Mouse (Mus musculus): ENCODE measurements around the gene Zfp618. TPM values are rescaled to one million over a fixed set of nuclear protein-coding genes. Genes with fewer than 3 reads are reported as not detected.

Gene Zfp618
- polyA plus RNA-seq, 1 experiment from 2014 or later = 40.4 TPM

GRCm38 (mm10) chr4:63073139-63073538 lies 107.8 kb downstream of the Zfp618 start:
- Histone ChIP-seq H3K4me3 (no peak overlapping the region), H3K4me2 (replicated peaks) (no peak overlapping the region), H3K4me1 (no peaks in the 10 kb centered on the region), H3K9ac (no peak overlapping the region), H3K27ac (no peak overlapping the region), H3K36me3 (peaks cover 13% of the 10 kb centered on the region; the same call in 1 of the 2 replicates), H3K27me3 (no peaks in the 10 kb centered on the region), H3K9me3 (no peaks in the 10 kb centered on the region)
- no peak for ATAC-seq (ENCODE audit: insufficient number of reproducible peaks, insufficient read depth, low FRiP score, low TSS enrichment)
- 78% methylated on average over 2 of the region's 2 CpGs for WGBS

DNA sequence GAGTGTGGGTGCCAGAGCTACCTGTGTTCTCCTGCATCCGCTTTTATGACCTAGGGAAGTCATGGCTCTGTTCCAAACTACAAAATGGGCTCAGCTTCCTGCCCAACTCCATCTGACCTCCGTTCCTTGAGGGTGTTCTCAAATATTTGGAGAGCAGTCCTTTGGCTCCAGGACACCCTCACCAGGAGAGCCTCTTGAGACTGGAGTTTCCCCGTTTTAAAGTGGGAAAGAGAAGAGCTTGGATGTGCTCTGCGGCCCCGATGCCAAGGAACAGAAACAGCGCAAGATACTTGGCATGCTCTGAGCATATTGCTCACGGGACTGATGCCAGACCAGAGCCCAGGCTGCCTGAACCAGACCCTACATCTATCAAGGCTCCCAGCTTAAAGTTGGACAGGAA lies 113.8 kb downstream of the Zfp618 start:
- no peak overlapping the region for H3K9ac ChIP-seq
- H3K27ac ChIP-seq = no peak overlapping the region
- no peak overlapping the region for H3K4me2 ChIP-seq (replicated peaks)
- no peak overlapping the region for H3K4me3 ChIP-seq
- H3K9me3 ChIP-seq = no peaks in the 10 kb centered on the region
- no peaks in the 10 kb centered on the region for H3K4me1 ChIP-seq
- 90% methylated on average over 7 of the region's 7 CpGs for WGBS
- H3K27me3 ChIP-seq = no peaks in the 10 kb centered on the region
- ATAC-seq (ENCODE audit: insufficient number of reproducible peaks, insufficient read depth, low FRiP score, low TSS enrichment) = no peak
- H3K36me3 ChIP-seq = peaks cover 63% of the 10 kb centered on the region

- Histone ChIP-seq H3K27ac (no peak overlapping the region), H3K4me1 (no peaks in the 10 kb centered on the region), H3K4me2 (replicated peaks) (no peak overlapping the region), H3K9ac (no peak overlapping the region), H3K27me3 (no peaks in the 10 kb centered on the region), H3K9me3 (no peaks in the 10 kb centered on the region), H3K36me3 (peaks cover 84% of the 10 kb centered on the region), H3K4me3 (no peak overlapping the region)
- ATAC-seq (ENCODE audit: insufficient number of reproducible peaks, insufficient read depth, low FRiP score, low TSS enrichment) = no peak
- 88% methylated on average over 8 of the region's 8 CpGs for WGBS
Observed at GRCm38 (mm10) chr4:63084473-63084889, 119.1 kb downstream of the Zfp618 start.

DNA sequence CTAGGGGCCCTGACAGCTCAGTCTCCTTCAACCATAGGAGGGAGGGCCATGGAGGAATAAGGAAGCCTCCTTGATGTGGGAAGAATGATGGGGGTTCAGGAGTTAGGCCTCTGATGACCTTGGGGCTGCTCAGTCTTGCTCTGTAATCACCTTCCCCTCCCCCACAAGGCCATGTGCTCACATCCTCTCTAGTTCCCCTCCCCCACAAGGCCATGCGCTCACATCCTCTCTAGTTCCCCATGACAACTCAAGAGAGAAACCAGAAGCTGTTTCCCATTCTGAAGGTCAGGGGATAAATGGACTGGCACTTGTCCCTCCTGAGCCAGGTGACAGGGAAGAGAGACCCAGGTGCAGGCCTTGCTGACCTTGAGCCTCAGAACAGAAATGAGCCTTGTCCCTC lies 124.1 kb downstream of the Zfp618 start:
- Histone ChIP-seq H3K9me3 (no peaks in the 10 kb centered on the region), H3K4me3 (no peak overlapping the region), H3K36me3 (peaks cover 71% of the 10 kb centered on the region), H3K27me3 (no peaks in the 10 kb centered on the region), H3K4me2 (replicated peaks) (no peak overlapping the region), H3K4me1 (peaks cover 13% of the 10 kb centered on the region), H3K27ac (no peak overlapping the region), H3K9ac (no peak overlapping the region)
- WGBS = 92% methylated on average over 1 of the region's 1 CpGs
- ATAC-seq (ENCODE audit: insufficient number of reproducible peaks, insufficient read depth, low FRiP score, low TSS enrichment) = no peak

- Histone ChIP-seq H3K27ac (no peak overlapping the region), H3K9me3 (no peaks in the 10 kb centered on the region), H3K4me3 (no peak overlapping the region), H3K4me1 (peaks cover 13% of the 10 kb centered on the region), H3K36me3 (peaks cover 83% of the 10 kb centered on the region), H3K9ac (no peak overlapping the region), H3K4me2 (replicated peaks) (no peak overlapping the region), H3K27me3 (no peaks in the 10 kb centered on the region)
- no peak for ATAC-seq (ENCODE audit: insufficient number of reproducible peaks, insufficient read depth, low FRiP score, low TSS enrichment)
- WGBS = 80% methylated on average over 5 of the region's 5 CpGs
Observed at GRCm38 (mm10) chr4:63091151-63091550, 125.8 kb downstream of the Zfp618 start.

- peaks cover 69% of the 10 kb centered on the region for H3K36me3 ChIP-seq
Observed at GRCm38 (mm10) chr4:63097603-63098002, 132.2 kb downstream of the Zfp618 start.

GRCm38 (mm10) chr4:63100478-63100877 lies 135.1 kb downstream of the Zfp618 start:
- ATAC-seq (ENCODE audit: insufficient number of reproducible peaks, insufficient read depth, low FRiP score, low TSS enrichment) = no peak
- H3K4me2 ChIP-seq (replicated peaks) = no peak overlapping the region
- no peak overlapping the region for H3K27ac ChIP-seq
- no peaks in the 10 kb centered on the region for H3K9me3 ChIP-seq
- no peak overlapping the region for H3K9ac ChIP-seq
- H3K36me3 ChIP-seq = peaks cover 70% of the 10 kb centered on the region
- 91% methylated on average over 11 of the region's 11 CpGs for WGBS
- H3K4me3 ChIP-seq = no peak overlapping the region
- H3K27me3 ChIP-seq = no peaks in the 10 kb centered on the region
- no peaks in the 10 kb centered on the region for H3K4me1 ChIP-seq

More at GRCm38 (mm10) chr4:63097603-63098002, 132.2 kb downstream of the Zfp618 start:
- WGBS = 94% methylated on average over 1 of the region's 1 CpGs
- no peak overlapping the region for H3K4me3 ChIP-seq
- H3K27me3 ChIP-seq = no peaks in the 10 kb centered on the region
- H3K27ac ChIP-seq = no peak overlapping the region
- no peak overlapping the region for H3K9ac ChIP-seq
- H3K4me1 ChIP-seq = no peaks in the 10 kb centered on the region
- no peak overlapping the region for H3K4me2 ChIP-seq (replicated peaks)
- no peak for ATAC-seq (ENCODE audit: insufficient number of reproducible peaks, insufficient read depth, low FRiP score, low TSS enrichment)
- no peaks in the 10 kb centered on the region for H3K9me3 ChIP-seq

DNA sequence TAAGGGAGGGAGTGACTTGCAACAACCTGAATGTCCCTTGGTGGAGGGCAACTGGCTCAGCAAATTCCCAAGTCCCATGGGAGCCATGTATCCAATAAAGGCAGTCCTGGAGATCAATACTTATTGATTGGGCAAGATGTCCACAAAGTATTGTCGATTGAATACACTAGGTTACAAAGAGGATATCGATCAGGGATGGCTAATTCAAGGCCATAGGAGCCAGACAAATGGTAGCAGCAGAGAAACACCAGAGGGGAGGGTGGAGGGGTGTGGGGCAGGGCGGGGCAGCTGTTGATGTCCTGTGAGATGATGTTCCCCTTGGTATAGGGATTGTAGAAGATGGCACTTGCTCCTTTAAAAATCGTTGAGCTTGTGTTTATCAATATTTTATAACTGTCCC lies 136.7 kb downstream of the Zfp618 start:
- Histone ChIP-seq H3K9me3 (no peaks in the 10 kb centered on the region), H3K4me1 (no peaks in the 10 kb centered on the region), H3K9ac (no peak overlapping the region), H3K4me2 (replicated peaks) (no peak overlapping the region), H3K27ac (no peak overlapping the region), H3K27me3 (no peaks in the 10 kb centered on the region), H3K36me3 (peaks cover 68% of the 10 kb centered on the region), H3K4me3 (no peak overlapping the region)
- no peak for ATAC-seq (ENCODE audit: insufficient number of reproducible peaks, insufficient read depth, low FRiP score, low TSS enrichment)
- WGBS = 88% methylated on average over 4 of the region's 4 CpGs

- Histone ChIP-seq H3K4me3 (no peak overlapping the region), H3K27me3 (no peaks in the 10 kb centered on the region), H3K9me3 (no peaks in the 10 kb centered on the region), H3K36me3 (peaks cover 60% of the 10 kb centered on the region), H3K9ac (no peak overlapping the region), H3K4me2 (replicated peaks) (no peak overlapping the region), H3K27ac (no peak overlapping the region), H3K4me1 (no peaks in the 10 kb centered on the region)
- no peak for ATAC-seq (ENCODE audit: insufficient number of reproducible peaks, insufficient read depth, low FRiP score, low TSS enrichment)
- WGBS = 96% methylated on average over 8 of the region's 8 CpGs
Observed at GRCm38 (mm10) chr4:63105651-63106050, 140.3 kb downstream of the Zfp618 start.

DNA sequence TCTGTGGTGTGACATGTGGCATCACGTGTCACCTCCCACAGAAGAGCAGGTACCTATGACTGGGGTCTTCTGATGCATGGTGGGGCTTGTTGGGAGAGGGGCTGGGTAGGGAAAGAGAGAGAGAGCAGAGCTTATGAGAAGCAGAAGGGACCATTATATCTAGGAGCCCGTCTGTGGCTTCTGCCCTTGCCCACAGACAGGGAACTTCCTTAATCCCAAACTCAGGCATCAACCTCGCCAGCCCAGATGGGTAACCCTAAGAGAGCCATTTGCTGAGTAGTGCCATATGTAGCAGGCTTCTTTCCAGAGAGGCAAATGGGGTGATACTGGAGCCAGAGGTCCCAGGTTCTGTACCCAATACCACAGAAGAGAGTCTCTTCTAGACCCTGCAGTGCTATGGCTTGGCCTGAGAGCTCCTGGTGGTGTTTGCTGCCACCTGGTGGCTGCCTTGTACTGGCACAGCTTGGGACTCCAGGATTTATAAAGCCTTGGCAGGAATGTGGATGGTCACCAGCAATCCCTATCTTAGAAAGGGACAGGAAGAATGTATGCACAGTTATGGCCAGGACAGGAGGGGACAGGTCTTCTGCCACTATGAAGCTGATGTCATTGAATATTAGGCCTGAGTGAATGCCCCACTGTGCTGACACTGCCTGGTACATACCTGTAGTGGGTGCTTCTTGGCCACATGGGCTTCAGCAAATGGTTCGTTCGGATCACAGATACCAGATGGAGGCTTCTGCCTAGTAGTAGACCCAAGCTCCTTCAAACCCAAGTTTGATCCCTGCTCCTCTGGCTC lies 153.5 kb downstream of the Zfp618 start:
- peaks cover 62% of the 10 kb centered on the region for H3K36me3 ChIP-seq
- H3K9ac ChIP-seq = no peak overlapping the region
- WGBS = 83% methylated on average over 5 of the region's 5 CpGs

GRCm38 (mm10) chr4:63124861-63125466 lies 159.6 kb downstream of the Zfp618 start:
- no peaks in the 10 kb centered on the region for H3K9me3 ChIP-seq
- H3K27me3 ChIP-seq = no peaks in the 10 kb centered on the region
- WGBS = 77% methylated on average over 8 of the region's 8 CpGs
- H3K4me3 ChIP-seq = no peak overlapping the region
- peaks cover 43% of the 10 kb centered on the region for H3K36me3 ChIP-seq
- ATAC-seq (ENCODE audit: insufficient number of reproducible peaks, insufficient read depth, low FRiP score, low TSS enrichment) = no peak
- no peak overlapping the region for H3K9ac ChIP-seq
- no peak overlapping the region for H3K4me2 ChIP-seq (replicated peaks)
- no peak overlapping the region for H3K27ac ChIP-seq
- no peaks in the 10 kb centered on the region for H3K4me1 ChIP-seq

More for the DNA sequence above, 153.5 kb downstream of the Zfp618 start:
- no peaks in the 10 kb centered on the region for H3K4me1 ChIP-seq
- H3K4me3 ChIP-seq = no peak overlapping the region
- ATAC-seq (ENCODE audit: insufficient number of reproducible peaks, insufficient read depth, low FRiP score, low TSS enrichment) = peak; percentile 81
- H3K4me2 ChIP-seq (replicated peaks) = no peak overlapping the region
- no peaks in the 10 kb centered on the region for H3K27me3 ChIP-seq
- H3K9me3 ChIP-seq = no peaks in the 10 kb centered on the region
- H3K27ac ChIP-seq = no peak overlapping the region
